Mouse (Mus musculus) granulocyte monocyte progenitor cell, adult 5-6 weeks (primary cell): ENCODE results near the gene Mast3. TPM values are rescaled to one million over a fixed set of nuclear protein-coding genes. Genes with fewer than 3 reads are reported as not detected.

Experiments
- ATAC-seq: replicated peaks from 2 replicates; pipeline ENCODE4 v1.8.0; 2016; ENCODE audit warnings: mild to moderate bottlenecking, moderate TSS enrichment, inconsistent platforms; ENCODE audit not compliant: poor library complexity, severe bottlenecking
- total RNA-seq, 2 experiments: library from RNA; stranded (forward) in 1 of 2; stranded (reverse) in 1 of 2; fragments of 200-712, 200-1000 nt in 1 of 2; fragments of >200 nt in 1 of 2; fragmentation: Nextera tagmentation in 1 of 2; gene quantifications; 2 replicates each; pipeline ENCODE4 v1.2.3; 2014 to 2017

Gene Mast3
- total RNA-seq, 2 experiments from 2014 or later: 12.4 to 78.5 TPM

DNA sequence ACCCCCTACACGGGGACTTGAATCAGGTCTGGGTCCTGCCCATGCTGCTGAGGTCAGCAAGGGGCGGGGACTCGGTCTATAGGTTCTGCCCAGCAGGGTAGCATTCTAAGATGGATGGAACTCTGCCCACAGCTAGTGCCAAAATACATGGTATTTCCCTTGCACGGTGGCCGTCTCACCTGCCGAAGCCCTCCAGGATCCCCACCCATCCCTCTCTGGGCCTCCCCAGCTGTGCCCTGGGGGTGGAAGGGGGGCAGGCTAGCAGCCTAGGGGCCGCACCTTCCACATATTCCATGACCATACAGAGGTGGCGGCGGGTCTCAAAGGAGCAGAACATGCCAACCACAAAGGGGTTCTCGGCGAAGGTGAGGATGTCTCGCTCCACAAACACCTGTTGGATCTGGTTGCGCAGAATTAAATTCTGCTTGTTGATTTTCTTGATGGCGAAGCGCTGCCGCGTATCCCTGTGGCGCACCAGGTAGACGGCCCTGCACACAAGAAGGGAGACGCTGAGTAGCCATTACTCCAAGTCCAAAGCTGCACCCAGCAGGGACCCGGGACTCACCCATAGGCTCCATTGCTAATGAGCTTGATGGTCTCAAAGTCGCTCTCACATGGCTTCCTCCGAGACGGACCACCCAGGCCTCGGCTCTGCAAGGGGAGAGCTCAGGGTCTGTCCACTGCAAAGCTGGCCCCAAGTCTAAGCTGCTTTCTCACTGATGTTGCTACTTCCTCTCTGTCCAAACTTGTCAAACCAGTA lies 18.4 kb downstream of the Mast3 start:
- ATAC-seq: no peak

DNA sequence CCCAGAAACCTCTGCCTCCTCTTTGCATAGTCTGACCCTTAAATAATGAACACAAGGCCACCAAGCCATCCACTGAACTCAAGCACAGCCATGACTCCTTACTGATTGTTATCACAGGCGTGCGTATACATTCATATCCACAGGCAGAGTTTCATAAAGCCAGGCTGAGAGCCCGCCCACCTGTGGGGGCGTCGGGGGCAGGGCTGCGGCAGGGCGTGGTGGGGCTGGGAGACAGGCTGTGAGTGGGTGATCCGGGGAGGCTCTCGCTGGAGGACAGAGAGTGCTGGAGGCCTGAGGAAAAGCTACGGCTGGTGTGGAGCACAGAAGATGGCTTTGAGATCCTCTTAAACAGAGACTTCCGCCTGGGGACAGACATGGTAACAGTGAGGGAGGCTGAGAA lies 24.8 kb downstream of the Mast3 start:
- ATAC-seq: no peak

DNA sequence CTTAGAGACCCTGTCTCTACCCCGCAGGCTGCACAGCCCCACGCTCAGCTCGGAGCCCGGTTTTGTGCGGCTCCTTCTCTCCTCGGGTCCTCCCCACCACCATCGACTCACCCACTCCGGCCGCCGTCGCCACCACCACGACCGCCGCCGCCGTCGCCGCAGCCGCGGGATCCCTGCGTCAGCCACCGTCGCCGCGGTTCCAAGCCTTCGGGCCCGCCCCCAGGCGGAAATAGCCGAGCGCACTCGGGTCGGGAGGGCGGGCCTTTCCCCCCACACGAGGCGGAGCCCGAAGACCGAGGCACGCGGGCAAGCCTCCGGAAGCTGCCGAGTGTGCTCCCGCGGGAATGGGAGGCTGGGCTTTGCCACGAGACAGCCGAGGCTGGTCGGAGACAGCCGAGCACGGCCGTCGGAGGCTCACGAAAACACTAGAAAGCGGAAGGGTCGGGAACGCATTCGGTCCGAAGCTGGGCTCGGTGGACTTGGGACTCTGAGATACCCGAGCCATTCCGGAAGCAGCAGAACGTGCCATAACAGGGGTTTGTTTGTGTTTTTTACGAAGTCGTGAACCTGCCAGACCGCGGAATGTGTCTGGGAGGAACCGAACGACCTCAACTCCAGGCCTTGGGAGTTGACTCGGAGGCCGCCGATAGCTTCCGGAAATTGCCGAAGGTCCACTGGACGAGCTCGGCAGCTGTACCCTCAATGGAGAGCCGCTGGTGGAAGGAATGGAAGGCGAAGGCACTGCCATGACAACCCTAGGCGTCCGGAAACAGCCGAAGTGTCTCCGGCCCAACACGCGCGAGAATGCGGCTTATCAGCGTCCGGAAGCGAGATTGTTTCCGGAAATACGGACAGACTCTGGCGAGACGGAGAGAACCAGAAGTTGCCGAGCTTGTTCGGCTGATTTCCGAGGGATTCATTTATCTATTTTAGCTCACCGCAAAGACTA lies 28.1 kb downstream of the Mast3 start, which contains the start of gene Pik3r2:
TSS of gene Pik3r2 (minus strand) at position 218 of the 949 bp plus-strand sequence.
- ATAC-seq: peak; percentile 83

DNA sequence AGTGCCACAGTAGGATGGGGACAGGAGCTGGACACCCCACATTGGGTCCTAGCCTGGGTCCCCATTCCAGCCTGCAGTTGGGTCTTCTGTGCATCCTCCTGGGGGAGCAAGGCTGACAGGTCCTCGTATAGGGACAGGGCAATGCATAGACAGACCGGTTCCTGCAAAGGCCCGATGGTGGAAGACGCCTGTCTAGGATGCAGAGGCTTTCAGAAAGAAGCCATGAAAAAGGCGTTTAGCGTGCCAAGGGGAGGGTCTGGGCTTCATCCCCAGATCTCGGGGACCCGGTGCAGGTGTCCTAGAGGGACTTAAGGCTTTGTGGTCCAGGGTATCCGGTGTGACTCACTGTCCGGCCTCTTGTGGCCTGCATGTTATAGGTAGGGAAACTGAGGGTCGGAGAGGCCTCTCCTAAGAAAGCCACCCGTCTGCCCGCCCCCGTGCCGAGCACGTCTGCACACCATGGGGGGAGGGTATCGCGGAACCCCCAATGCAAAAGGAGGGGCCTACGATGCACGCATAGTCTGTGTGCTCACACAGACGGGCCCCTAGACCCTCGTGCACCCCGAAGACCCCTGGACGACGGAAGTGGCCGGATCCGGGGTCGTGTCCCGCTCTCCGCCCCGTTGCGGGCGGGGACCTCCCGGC lies 28.9 kb downstream of the Mast3 start:
- ATAC-seq: no peak

DNA sequence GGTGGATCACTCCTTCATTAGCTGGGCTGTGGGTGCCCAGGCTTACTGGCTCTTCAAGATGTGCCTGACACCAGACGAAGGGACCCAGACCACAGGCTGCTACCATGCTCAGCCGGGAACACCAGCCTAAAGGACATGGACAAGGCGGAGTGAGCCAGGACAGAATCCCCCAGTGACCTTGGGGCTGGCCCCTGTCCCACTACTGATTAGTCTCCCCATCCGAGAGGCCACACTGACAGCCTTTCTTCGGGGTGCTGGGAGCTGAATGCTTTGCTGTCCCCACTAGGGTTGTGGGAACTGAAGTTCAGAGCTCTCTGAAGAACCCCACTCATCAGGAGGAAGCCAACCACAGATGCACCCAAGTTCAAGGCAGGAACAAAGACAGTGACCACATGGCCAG lies 29.6 kb downstream of the Mast3 start:
- ATAC-seq: no peak

DNA sequence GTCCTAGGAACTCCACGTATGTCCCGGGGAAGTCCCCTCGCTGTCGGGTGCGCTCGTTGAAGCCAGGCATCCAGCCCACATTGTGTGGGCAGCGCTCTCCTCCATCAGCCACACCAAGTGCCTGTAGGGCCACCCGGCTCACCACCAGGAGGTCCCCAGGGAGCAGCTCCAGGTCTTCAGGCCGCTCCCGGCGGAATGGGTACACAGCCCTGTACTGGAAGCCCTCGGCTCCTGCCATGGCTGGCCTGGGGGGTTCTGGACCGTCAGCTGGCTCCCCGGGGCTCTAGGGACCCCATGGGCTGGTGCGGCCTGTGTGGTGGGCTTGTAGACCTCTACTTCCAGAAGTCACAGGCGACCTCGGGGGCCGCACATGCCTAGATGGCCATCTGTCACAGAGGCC lies 30.1 kb downstream of the Mast3 start:
- no peak for ATAC-seq

DNA sequence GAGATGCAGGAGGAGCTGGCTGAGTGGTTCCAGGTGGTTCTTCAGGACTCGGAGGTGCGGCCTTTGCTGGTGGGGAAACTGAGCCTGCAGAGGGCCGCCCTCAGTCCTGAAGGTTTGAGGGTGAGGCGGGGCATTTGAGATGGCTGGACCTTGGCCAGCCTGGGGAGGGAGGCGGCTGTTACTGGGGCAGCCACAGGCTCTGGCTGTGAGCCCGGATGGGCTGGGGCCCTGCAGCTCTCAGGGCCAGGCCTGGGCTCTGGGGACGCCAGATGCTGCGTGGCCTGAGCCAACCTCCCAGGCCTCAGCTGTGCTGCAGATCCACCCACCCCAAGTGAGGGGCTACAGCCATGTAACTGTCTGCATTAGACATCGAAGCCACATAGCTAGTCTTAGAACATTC lies 31.0 kb downstream of the Mast3 start:
- ATAC-seq: no peak

DNA sequence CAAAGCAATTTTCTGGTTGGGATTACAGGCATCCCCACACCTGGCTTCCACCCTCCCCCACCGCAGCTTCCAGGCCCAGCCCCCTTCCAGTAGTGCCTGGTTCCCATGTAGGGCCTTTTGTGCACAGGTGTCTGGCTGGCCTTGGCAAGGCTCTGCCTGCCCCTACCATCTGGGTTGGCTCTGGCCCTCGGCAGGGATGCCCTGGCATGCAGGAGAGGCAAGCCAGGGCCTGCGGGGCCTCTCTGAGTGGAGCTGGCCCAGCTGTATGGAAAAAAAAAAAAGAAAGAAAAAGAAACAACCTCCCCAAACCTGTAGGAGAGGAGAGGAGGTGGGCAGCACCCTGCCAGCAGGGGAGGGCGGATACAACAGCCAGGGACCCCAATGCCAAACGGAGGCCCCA lies 31.4 kb downstream of the Mast3 start:
- ATAC-seq: no peak

DNA sequence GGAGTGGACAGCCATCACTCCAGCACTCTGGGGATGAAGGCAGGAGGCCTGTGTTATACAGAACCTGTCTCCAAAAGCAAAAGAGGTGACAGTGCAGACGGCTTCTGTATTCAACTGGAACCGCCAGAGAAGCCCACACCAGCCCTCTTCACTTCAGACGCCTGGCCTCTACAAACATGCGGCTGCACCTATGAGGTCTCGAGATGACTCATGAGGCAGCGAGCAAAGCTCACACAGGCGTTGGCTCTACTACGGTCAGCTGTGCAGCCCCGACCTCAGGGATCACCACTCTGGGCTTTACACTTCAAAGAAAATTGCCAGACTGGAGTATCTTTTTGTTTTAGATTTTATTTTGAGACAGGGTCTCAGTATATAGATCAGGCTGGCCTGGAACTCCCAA lies 32.0 kb downstream of the Mast3 start:
- ATAC-seq: no peak

DNA sequence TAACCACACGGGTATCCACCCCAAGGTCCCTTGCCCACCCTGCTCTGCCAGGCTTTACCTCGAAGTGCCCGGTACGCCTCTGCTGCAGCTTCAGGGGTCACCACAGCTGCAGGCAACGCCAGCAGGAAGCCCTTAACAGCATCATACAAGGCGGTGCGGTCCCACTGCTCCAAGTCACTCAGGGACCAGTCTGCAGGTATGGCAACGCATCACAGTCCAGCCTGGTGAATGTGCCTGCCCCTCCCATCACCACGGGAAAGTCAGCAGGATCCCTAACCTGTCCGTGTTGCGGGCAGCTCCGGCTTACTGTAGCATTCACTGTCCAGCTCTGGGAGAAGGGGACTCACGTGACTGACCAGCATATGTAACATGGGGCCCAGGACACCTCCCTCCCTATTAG lies 32.8 kb downstream of the Mast3 start:
- no peak for ATAC-seq

DNA sequence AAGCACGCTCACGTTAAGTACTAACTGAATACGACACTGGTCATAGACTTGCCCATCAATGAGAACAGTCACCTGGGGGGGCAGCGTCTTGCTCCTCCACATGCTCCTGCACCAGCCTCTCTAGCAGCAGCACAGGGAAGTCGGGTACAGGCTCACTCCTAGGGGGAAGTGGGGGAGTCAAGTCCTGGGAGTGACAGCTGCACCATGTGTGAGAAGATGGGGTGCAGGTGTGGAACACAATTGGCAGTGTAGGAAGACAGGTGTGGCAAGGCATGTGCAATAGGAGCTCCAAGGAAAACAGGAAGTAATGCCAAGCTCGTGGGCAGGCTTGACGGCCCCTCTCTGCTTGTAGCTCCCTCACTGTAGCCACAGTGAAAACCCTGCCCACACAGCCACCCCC lies 33.6 kb downstream of the Mast3 start:
- ATAC-seq: no peak

DNA sequence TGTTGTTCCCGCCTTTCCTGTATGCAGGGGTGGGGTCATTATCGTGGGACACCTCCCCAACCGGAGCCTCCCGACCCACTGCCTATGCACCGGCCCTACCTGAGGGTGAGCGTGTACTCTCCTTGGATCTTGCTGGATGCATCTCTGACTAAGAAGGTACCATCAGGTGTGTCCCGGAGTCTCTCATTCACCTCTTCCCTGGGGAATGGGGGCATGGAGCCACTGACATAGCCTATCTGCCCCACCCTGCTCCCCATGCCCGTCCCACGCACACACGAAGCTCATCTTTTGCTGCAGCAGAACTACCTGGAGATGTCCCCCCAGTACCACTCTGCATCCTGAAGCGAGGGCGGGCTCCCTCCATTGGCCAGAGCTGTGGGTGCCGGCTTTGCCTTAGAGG lies 34.1 kb downstream of the Mast3 start:
- no peak for ATAC-seq

DNA sequence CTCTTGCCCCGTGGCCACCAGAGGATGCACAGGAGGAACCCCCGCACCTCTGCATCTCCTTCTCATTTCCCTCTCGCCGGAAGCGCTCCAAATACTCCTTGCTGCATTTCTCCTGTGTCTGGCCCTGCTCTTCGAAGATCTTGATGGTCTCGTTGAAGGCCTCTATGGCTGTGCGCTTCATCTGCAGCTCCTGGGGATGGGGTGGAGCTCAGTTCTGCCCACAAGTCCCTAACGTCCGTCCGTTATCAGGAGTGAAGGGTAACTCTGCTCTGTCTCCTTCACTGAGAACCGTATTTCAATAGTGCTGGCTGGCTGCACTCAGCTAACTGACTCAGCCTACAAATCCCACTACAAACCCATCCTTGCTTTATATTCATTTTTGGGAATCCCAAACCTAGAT lies 35.0 kb downstream of the Mast3 start:
- no peak for ATAC-seq

DNA sequence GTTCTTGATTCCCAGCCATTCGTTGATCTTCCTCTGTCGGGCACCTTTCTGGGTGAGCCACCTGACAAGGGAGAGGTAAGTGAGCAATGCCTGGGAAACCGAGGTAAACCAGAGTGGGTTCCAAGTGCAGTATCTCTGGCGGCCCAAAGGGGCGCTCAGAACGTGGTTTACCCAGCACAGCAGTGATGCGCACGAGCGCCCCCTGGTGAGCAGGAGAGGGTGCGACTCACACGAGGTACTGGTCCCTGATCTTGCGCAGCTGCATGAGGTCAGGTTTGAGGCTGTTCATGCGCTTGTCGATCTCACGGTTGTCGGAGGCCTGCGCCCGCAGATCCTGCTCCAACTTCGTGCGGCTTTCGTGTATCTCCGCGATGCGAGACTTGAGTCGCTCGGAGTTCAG lies 35.5 kb downstream of the Mast3 start:
- ATAC-seq: peak; percentile 69

DNA sequence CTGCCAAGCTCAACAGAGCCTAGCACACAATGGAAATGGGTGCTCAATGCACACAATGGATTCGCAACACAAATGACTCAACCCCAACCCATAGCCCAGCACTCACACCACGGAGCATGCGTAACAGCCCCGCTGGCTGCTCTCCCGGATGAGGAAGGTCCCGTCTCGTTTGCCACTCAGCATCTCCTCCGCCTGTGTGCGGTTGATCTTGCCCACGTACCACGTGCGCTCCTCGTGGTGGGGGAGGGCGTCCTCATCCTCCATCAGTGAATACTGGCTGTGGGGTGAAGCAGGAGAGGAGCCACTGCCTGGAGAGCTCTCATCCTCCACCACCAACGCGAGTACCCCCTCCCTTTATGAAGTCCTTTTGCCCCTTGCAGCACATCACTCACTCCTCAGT lies 35.9 kb downstream of the Mast3 start:
- no peak for ATAC-seq

DNA sequence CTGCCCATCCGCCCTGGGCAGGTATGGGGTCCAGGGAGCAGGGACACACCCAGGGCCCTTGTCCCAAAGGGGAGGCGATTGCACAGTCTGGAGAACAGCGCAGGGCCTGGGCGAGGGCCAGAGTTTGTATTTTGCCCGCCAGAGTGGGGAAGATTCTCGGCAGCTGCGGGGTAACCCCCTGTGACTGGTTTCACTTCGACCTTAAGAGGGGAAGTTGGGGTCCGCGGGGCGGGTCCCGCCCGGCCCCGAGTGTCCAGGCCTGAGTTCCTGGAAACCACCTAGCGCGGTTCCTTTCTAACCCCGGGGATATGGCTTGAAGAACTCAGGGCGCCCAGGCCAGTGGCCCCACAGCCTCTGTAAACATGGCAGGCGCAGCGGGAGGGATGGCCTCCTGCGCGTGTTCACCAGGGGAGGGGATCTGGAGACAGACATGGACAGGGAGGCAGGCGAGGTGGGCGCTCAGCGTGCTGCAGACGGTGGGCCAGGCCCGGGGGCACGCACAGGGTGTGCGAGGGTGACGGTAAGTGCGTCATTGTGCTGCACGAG lies 36.5 kb downstream of the Mast3 start:
- ATAC-seq: peak; percentile 46

DNA sequence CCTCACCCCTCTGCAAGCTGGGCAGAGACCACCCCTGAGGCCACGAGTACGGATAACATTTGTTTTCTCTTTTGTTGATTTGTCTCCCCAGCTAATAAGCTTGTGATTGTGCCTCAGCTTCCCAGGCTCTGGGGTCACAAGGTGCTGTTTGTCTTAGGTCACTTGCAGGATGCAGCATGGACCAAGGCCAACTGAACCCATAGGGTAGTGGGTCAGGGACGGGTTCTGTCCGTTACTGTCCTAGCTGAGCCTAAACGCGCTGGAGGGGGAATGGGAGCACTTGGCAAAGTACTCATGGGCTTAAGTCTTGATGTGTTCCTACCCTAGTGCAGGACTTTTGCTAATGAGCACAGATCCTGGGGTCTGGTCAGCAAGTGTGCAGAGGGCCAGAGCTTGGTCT lies 37.4 kb downstream of the Mast3 start:
- ATAC-seq: no peak

DNA sequence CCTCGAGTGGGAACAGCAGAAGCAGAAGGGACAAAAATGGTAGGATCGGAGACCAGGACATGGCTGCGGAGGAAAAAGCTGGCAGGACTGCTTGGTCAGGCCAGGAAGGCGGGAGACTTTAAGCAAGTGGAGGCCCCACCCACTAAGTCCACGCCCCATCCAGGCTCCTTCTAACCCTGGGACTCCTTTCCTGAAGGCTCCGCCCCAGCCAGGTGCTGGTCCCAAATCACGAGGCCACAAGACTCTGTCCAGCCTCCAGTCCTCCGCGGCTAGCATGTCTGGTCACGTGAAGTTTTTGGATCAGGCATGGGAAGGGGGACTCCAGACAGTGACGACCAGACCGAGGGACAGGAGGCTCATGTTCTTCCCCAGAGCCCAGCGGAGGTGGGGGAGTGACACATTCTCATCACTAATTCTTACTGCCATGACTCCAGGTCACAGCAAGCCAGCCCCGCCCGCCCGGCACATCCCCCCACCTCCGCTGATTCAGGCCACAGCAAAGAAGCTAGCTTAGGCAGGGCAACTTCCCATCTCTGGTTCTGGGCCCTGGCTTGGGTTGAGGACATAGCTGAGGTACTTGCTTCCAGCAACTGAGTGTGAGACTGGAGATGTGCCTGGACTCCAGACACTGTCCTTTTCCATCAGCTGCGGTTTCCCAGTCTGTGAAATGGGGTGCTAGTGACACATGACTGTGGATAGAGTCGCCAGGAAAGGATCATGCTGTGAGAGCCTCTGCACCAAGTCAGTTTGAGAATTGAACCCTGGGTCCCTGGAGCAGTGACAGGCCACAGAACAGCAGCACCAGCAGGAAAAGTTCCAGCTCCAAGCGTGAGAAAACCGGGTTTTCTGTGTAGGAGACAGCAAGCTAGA lies 38.0 kb downstream of the Mast3 start:
- ATAC-seq: peak; percentile 21; the same call in 1 of the 2 replicates

DNA sequence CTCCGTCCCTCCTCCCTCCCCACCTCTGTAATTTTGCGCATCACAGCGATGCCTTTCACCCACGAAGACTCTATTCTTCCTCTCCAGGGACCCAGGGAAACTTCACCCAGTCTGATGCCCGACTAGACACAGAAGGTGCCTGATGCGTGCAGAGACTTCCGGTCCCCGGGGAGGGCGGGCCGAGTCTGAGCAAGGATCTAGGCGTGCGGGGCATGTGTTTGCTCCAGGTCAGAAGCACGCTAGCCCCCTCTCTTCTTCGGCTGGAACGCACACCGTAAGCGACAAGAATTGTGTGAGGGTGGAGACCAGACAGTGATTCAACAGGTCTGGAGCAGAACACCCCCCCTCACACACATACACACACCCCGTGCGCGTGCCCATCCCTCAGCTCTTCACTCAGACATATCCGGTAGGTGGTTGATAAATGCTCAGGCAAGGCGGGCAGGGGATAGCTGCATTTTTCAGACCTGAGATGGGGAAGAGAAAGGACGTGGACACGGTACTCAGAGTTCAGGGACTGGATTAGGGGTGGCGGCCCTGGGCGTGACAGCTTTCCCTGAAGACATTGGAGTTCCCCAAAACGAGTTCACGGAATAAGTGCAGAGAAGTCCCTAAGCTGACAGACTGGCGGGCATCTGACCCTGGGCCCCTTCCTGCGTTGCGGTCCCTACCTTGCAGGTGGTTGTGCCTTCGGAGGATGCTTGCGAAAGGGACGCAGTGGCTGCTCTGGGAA lies 38.9 kb downstream of the Mast3 start:
- ATAC-seq: peak; percentile 5; the same call in 1 of the 2 replicates
